Mouse (Mus musculus) liver, embryonic 12.5 days (tissue): ENCODE measurements around the gene Kcna6. TPM values are rescaled to one million over a fixed set of nuclear protein-coding genes. Genes with fewer than 3 reads are reported as not detected.

Experiments
- ATAC-seq: fragments of 200-750 bp; cut with Nextera tagmentation; 2 replicates; pipeline ENCODE4 v1.8.0; 2017; ENCODE audit warnings: moderate number of reproducible peaks, mild to moderate bottlenecking, moderate library complexity
- H3K27ac ChIP-seq: fragments of 300-500 bp; sonication (generic); 2 replicates; pipeline ENCODE4 v1.5.1; 2016; ENCODE audit warnings: mild to moderate bottlenecking
- H3K27me3 ChIP-seq: fragments of 300-500 bp; sonication (generic); replicated peaks from 2 replicates; pipeline ENCODE4 v1.6.1; 2016; ENCODE audit warnings: mild to moderate bottlenecking, moderate library complexity
- H3K36me3 ChIP-seq: fragments of 300-500 bp; sonication (generic); 2 replicates; pipeline ENCODE4 v1.6.1; 2016; ENCODE audit warnings: mild to moderate bottlenecking, moderate library complexity
- H3K4me1 ChIP-seq: fragments of 300-500 bp; sonication (generic); 2 replicates; pipeline ENCODE4 v1.6.1; 2016
- H3K4me2 ChIP-seq: fragments of 300-500 bp; sonication (generic); 2 replicates; pipeline ENCODE4 v1.6.1; 2016; ENCODE audit warnings: mild to moderate bottlenecking, moderate library complexity
- H3K4me3 ChIP-seq: fragments of 300-500 bp; sonication (generic); 2 replicates; pipeline ENCODE4 v1.5.1; 2016; ENCODE audit warnings: mild to moderate bottlenecking, moderate library complexity
- H3K9ac ChIP-seq: fragments of 300-500 bp; sonication (generic); 2 replicates; pipeline ENCODE4 v1.6.1; 2016; ENCODE audit warnings: mild to moderate bottlenecking, moderate library complexity
- H3K9me3 ChIP-seq: fragments of 300-500 bp; sonication (generic); replicated peaks from 2 replicates; pipeline ENCODE4 v1.6.1; 2016; ENCODE audit warnings: mild to moderate bottlenecking, moderate library complexity
- WGBS: fragments of 180-500 bp; shearing (Covaris S2); methylation state at CpG from one replicate; pipeline ENCODE4 v1.1.7; 2016; ENCODE audit not compliant: insufficient replicate concordance; 5-methylcytosine and 5-hydroxymethylcytosine counted together
- polyA plus RNA-seq: library from polyadenylated mRNA; unstranded; fragments of >200 nt; fragmentation: Nextera tagmentation; extraction: Ambion mirVana; gene quantifications from 2 replicates; pipeline ENCODE4 v1.2.1, GENCODE M21; 2016

The Kcna6 gene
- polyA plus RNA-seq, 1 experiment from 2014 or later: 0.45 TPM

DNA sequence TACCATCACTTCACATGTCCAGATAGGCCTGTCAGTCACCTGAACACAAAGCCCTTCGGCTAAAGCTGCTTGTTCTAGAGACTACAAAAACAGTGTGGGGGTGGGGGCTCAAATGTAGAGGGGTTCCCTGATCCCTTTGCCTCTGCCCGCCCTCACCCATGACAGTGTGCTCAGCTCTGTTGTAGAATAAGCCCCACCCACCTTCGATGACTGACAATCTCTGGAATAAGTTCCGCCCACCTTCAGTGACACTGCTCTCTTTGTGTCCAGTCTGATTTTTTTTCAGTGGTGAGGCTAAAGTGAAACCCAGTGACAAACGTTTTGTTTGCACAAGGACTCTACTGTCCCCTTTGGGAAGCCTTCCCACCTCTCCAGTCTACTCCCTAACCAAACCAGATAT, 26.1 kb upstream of the Kcna6 start:
- no peaks in the 10 kb centered on the region for H3K9me3 ChIP-seq
- no peak for ATAC-seq

DNA sequence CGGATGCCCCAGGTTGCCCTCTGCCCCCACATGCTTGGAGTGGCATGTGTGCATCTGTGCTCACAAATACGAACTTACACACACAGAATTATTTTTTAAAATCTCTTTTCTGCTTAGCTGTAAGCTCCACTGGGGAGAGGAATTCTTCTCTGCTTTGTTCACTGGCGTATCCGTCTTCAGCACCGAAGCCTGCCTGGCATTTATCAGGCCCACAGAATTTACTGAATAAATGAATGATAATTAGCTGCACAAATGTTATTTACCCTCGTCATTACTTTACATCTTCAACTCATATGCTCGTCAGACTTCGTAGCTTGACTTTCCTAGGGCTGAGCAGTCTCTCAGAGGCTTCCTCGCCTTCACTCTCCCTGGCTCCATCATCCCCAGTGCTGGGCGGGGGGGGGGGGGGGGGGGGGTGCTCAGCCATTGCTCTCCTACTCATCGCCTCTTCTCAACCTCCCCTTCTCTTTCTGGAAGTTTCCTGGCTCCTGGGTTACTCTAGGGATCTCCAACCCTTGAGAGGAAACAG, 24.2 kb upstream of the Kcna6 start:
- Histone ChIP-seq H3K9ac (no peak overlapping the region), H3K36me3 (no peaks in the 10 kb centered on the region), H3K9me3 (no peaks in the 10 kb centered on the region), H3K4me1 (no peaks in the 10 kb centered on the region), H3K27ac (no peak overlapping the region), H3K4me2 (no peak overlapping the region), H3K4me3 (no peak overlapping the region), H3K27me3 (no peaks in the 10 kb centered on the region)
- 66% methylated on average over 10 of the region's 11 CpGs for WGBS
- no peak for ATAC-seq

More for the DNA sequence above, 26.1 kb upstream of the Kcna6 start:
- Histone ChIP-seq H3K4me1 (no peaks in the 10 kb centered on the region), H3K4me3 (no peak overlapping the region), H3K36me3 (no peaks in the 10 kb centered on the region), H3K27ac (no peak overlapping the region), H3K4me2 (no peak overlapping the region), H3K27me3 (no peaks in the 10 kb centered on the region), H3K9ac (no peak overlapping the region)
- 46% methylated on average over 5 of the region's 5 CpGs for WGBS

- WGBS: 74% methylated on average over 4 of the region's 4 CpGs
- Histone ChIP-seq H3K27ac (no peak overlapping the region), H3K4me2 (no peak overlapping the region), H3K4me3 (no peak overlapping the region), H3K9ac (no peak overlapping the region), H3K9me3 (no peaks in the 10 kb centered on the region), H3K27me3 (no peaks in the 10 kb centered on the region), H3K4me1 (no peaks in the 10 kb centered on the region), H3K36me3 (no peaks in the 10 kb centered on the region)
- no peak for ATAC-seq
These were observed 20.9 kb upstream of the Kcna6 start for GRCm38 (mm10) chr6:126761362-126761761.

- 30% methylated on average over 8 of the region's 8 CpGs for WGBS
- no peak for ATAC-seq
These were observed 15.4 kb upstream of the Kcna6 start for GRCm38 (mm10) chr6:126755729-126756411.

GRCm38 (mm10) chr6:126752520-126752919, 12.0 kb upstream of the Kcna6 start:
- ATAC-seq: no peak
- Histone ChIP-seq H3K9ac (no peak overlapping the region), H3K9me3 (no peaks in the 10 kb centered on the region), H3K4me3 (no peak overlapping the region), H3K4me2 (no peak overlapping the region), H3K27ac (no peak overlapping the region), H3K36me3 (no peaks in the 10 kb centered on the region), H3K4me1 (no peaks in the 10 kb centered on the region), H3K27me3 (no peaks in the 10 kb centered on the region)
- 48% methylated on average over 12 of the region's 12 CpGs for WGBS

More at GRCm38 (mm10) chr6:126755729-126756411, 15.4 kb upstream of the Kcna6 start:
- H3K36me3 ChIP-seq: no peaks in the 10 kb centered on the region
- H3K4me2 ChIP-seq: no peak overlapping the region
- H3K27me3 ChIP-seq: no peaks in the 10 kb centered on the region
- no peak overlapping the region for H3K27ac ChIP-seq
- H3K4me1 ChIP-seq: no peaks in the 10 kb centered on the region
- no peak overlapping the region for H3K9ac ChIP-seq
- H3K9me3 ChIP-seq: no peaks in the 10 kb centered on the region
- no peak overlapping the region for H3K4me3 ChIP-seq

DNA sequence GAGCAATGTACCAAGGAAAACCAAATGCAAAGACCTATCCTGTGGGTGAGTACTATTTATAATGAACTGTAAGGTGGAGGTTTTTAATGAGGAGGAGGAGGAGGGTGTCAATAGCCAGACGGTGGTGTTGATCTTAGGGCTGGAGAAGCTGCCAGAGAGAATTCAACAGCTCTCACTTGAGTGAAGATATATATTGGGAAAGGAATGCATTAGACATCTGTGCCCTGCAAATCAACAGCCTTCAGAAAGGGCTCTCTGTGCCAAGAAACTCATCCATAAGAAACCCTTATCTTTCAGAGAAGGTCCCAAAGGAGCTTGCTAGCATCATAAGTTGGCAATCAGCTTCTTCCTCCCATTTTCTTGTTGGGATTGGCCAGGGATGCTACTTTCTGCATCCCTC, 5.4 kb upstream of the Kcna6 start:
- H3K27ac ChIP-seq: no peak overlapping the region
- peaks cover 19% of the 10 kb centered on the region for H3K27me3 ChIP-seq
- H3K4me1 ChIP-seq: no peaks in the 10 kb centered on the region
- no peak overlapping the region for H3K9ac ChIP-seq
- no peak for ATAC-seq
- no peak overlapping the region for H3K4me3 ChIP-seq
- WGBS: 48% methylated on average over 1 of the region's 1 CpGs
- H3K36me3 ChIP-seq: no peaks in the 10 kb centered on the region
- no peaks in the 10 kb centered on the region for H3K9me3 ChIP-seq
- H3K4me2 ChIP-seq: no peak overlapping the region

DNA sequence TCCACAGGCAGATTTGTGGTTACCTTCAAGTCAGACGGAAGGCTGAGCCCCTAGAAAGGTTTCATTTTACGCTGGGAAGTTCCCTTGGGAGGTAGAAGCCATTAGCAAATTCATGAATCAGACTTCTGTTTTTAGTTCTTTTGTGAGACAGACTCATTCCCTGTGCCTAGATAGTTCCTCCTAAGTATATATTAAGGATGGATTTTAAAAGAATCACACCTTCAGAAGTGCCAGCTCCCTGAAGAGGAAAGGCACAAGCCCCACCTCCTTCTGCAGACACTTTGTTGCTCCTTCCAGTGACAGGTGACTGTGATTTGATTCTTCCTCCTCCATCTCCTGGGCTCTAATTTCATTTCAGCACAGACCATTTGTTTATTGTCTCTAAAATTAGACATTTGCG, 2.1 kb upstream of the Kcna6 start:
- Histone ChIP-seq H3K9me3 (no peaks in the 10 kb centered on the region), H3K4me2 (no peak overlapping the region), H3K4me3 (no peak overlapping the region), H3K9ac (no peak overlapping the region), H3K27me3 (peaks cover 52% of the 10 kb centered on the region), H3K4me1 (no peaks in the 10 kb centered on the region), H3K36me3 (no peaks in the 10 kb centered on the region), H3K27ac (no peak overlapping the region)
- 49% methylated on average over 3 of the region's 3 CpGs for WGBS
- no peak for ATAC-seq

DNA sequence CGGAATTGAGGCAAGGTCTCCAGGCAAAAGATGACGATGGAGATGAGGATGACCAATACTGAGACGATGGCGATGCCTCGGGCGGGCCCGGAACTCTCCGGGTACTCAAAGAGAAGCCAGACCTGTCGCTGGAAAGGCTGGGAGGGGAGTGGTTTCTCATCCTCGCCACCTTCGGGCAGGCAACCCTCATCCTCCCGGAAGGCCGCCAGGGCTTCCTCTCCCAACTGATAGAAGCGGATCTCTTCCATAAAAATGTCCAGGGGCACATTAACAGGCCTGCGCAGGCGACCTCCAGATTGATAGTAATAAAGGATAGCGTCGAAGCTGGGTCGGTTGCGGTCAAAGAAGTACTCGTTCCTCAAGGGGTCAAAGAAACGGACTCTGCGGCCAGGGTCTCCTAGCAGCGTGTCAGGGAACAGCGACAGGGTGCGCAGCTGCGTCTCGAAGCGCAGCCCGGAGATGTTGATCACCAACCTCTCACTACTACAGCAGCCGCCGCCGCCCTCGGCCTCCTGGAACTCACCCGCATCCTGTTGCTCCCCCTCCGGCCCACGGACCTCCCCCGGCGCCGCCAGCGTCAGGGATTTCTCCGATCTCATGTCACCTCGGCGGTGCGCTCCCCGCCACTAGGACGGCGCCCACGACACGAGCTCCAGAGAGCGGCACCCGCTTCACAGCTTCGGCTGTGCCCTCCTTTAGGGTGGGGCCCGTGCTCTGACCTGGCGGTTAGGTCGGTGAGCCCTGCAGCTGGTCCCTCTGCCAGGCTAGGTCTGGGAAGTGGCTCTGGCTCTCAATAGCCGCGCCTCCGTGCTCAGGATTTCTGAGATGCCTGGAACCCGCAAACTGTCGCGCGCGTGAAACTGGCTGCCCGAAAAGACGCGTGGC, 906 bp downstream of the Kcna6 start:
- H3K4me3 ChIP-seq: peak overlapping the region; percentile 41
- WGBS: 4% methylated on average over 67 of the region's 67 CpGs
- H3K27ac ChIP-seq: no peak overlapping the region
- no peak overlapping the region for H3K9ac ChIP-seq
- H3K4me1 ChIP-seq: no peaks in the 10 kb centered on the region
- peak overlapping the region; percentile 59 for H3K4me2 ChIP-seq
- H3K36me3 ChIP-seq: no peaks in the 10 kb centered on the region
- no peak for ATAC-seq
- no peaks in the 10 kb centered on the region for H3K9me3 ChIP-seq
- peaks cover 60% of the 10 kb centered on the region for H3K27me3 ChIP-seq

DNA sequence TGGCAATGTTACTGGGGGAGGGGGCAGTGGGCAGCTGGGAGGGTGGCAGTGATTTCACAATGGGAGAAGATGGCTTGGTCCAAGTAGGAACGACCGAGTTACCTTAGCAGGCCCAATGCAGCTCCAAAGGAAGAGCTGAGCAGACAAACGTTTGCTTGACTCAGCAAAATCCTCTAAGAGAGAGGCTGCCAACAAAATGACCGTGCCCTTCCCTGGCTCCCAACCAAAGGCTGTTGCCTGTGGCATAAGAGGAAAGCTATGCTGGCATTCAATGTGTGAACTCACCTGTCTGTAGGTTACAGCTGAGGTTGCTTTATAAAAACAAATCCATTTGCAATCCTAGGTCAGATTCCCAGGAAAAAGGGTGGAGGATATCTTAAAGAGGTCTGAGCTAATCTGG, 3.5 kb downstream of the Kcna6 start:
- no peaks in the 10 kb centered on the region for H3K36me3 ChIP-seq
- H3K4me1 ChIP-seq: no peaks in the 10 kb centered on the region
- H3K4me3 ChIP-seq: no peak overlapping the region
- peaks cover 52% of the 10 kb centered on the region for H3K27me3 ChIP-seq
- no peak overlapping the region for H3K9ac ChIP-seq
- ATAC-seq: no peak
- no peaks in the 10 kb centered on the region for H3K9me3 ChIP-seq
- H3K4me2 ChIP-seq: no peak overlapping the region
- H3K27ac ChIP-seq: no peak overlapping the region
- 53% methylated on average over 4 of the region's 4 CpGs for WGBS

GRCm38 (mm10) chr6:126735806-126736205, 4.7 kb downstream of the Kcna6 start:
- no peaks in the 10 kb centered on the region for H3K9me3 ChIP-seq
- peaks cover 40% of the 10 kb centered on the region for H3K27me3 ChIP-seq
- H3K4me1 ChIP-seq: no peaks in the 10 kb centered on the region
- WGBS: 45% methylated on average over 3 of the region's 3 CpGs
- H3K36me3 ChIP-seq: no peaks in the 10 kb centered on the region
- ATAC-seq: no peak
- no peak overlapping the region for H3K4me2 ChIP-seq
- H3K4me3 ChIP-seq: no peak overlapping the region
- H3K9ac ChIP-seq: no peak overlapping the region
- H3K27ac ChIP-seq: no peak overlapping the region

GRCm38 (mm10) chr6:126732645-126733044, 7.8 kb downstream of the Kcna6 start:
- Histone ChIP-seq H3K27me3 (peaks cover 8% of the 10 kb centered on the region), H3K9me3 (no peaks in the 10 kb centered on the region), H3K36me3 (no peaks in the 10 kb centered on the region), H3K27ac (no peak overlapping the region), H3K9ac (no peak overlapping the region), H3K4me1 (no peaks in the 10 kb centered on the region), H3K4me2 (no peak overlapping the region), H3K4me3 (no peak overlapping the region)
- WGBS: 58% methylated on average over 6 of the region's 6 CpGs
- ATAC-seq: no peak

DNA sequence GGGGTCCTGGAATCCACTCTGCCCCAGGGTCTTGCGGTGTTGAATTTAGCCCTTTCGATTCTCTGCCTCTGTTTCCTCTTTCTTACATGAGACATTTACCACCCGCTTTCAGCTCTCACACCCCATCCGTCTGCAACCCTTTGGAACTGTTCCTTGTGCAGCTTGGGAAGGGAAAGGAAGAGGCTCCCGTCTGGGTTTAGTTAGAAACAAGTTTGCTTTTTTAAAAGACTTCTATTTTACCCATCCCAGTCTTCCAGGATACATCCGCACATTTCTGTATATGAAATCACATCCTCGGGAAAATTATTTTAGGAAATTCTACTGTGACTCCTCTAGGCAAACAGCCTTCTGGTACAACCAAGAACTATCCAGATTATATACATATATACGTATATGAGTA, 11.7 kb downstream of the Kcna6 start:
- Histone ChIP-seq H3K9me3 (no peaks in the 10 kb centered on the region), H3K4me1 (no peaks in the 10 kb centered on the region), H3K36me3 (no peaks in the 10 kb centered on the region), H3K27me3 (no peaks in the 10 kb centered on the region), H3K9ac (no peak overlapping the region), H3K27ac (no peak overlapping the region), H3K4me3 (no peak overlapping the region), H3K4me2 (no peak overlapping the region)
- WGBS: 73% methylated on average over 8 of the region's 8 CpGs
- no peak for ATAC-seq
